Mouse (Mus musculus) embryo, embryonic 9.5 days (tissue): ENCODE measurements around the gene Hmx2.

Experiments used
- DNase-seq: peaks from one replicate; pipeline ENCODE4 v3.0.0-alpha.2; 2017; ENCODE audit errors: extremely low spot score

Hmx2 gene

GRCm38 (mm10) chr7:131548473-131548872, at the start of gene Hmx2:
Gene Hmx2, plus strand, starts transcription at chr7:131548773.
- no peak for DNase-seq

DNA sequence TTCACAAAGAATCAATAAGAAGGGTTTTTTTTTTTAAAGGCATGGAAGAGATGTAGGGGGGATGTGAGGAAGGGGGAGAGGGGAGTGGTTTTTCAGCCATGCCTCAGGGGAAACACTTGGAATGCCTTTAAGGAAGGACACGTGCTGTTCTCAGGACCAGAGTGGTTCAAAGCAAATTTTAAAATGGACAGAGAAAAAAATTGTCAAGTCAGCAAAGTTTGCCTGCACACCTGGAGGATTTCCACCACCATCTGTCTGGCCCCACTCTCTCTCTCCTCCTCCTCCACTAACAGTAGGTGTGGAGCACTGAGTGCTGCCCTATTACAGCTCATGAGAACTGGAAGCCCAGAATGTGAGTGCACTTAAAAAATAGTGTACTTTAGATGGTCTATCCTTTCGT, 44.8 kb upstream of the Hmx2 start:
- no peak for DNase-seq

GRCm38 (mm10) chr7:131539979-131540378, 8.6 kb upstream of the Hmx2 start:
- DNase-seq, result peak; percentile 84

GRCm38 (mm10) chr7:131541184-131542114, 7.1 kb upstream of the Hmx2 start:
- DNase-seq, result peak; percentile 28

- DNase-seq, result peak; percentile 79
These were observed 6.3 kb upstream of the Hmx2 start, which contains the start of gene Hmx3 for GRCm38 (mm10) chr7:131542115-131542871. Gene Hmx3, plus strand, starts transcription at chr7:131542867.

- DNase-seq, result peak; percentile 56
These were observed 5.5 kb upstream of the Hmx2 start for GRCm38 (mm10) chr7:131542872-131543622.

- peak; percentile 65 for DNase-seq
These were observed 4.7 kb upstream of the Hmx2 start for GRCm38 (mm10) chr7:131543623-131544481.

GRCm38 (mm10) chr7:131544871-131545270, 3.7 kb upstream of the Hmx2 start:
- DNase-seq, result no peak

GRCm38 (mm10) chr7:131545701-131546385, 2.7 kb upstream of the Hmx2 start:
- DNase-seq, result peak; percentile 14

DNA sequence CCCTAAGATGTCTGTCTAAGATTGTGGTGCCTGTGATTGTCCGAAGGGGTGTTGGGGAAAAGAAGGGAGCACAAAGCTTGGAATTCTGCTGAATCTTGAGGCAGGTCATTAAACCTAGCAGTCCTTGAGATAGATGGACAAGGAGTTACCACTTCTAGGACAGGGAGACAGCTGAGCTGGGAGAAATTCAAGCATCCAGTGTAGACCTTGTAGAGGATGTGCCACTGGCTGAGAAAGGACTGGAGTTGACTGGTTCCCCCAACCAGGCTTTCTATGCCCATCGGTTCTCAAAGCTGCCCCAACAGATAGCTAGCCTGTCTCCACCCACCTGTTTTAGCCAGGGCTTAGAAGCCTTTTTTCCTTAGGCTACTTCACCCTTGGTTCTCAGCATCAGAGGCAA, 2.1 kb upstream of the Hmx2 start:
- peak; percentile 27 for DNase-seq

DNA sequence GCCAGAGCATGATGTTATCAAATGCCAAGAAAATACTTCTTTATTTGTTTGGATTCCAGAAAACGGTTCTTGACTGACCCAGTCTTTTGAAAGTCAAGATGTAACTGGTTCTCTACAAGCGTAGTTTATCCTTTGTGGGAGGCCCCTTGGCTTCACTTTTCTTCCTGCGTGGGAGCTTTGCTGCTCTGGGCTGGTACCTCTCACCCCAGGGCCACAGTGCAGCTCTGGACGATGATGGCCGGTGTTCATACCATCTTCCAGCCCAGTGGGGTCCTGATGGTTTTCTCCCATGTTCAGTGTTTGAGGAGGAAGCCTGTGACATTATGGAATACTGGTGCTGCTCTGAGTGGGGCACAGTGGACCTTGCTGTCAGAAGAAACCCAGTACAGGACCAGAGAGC, 1.1 kb upstream of the Hmx2 start:
- peak; percentile 8 for DNase-seq

- no peak for DNase-seq
These were observed 2.9 kb downstream of the Hmx2 start for GRCm38 (mm10) chr7:131551471-131551870.

DNA sequence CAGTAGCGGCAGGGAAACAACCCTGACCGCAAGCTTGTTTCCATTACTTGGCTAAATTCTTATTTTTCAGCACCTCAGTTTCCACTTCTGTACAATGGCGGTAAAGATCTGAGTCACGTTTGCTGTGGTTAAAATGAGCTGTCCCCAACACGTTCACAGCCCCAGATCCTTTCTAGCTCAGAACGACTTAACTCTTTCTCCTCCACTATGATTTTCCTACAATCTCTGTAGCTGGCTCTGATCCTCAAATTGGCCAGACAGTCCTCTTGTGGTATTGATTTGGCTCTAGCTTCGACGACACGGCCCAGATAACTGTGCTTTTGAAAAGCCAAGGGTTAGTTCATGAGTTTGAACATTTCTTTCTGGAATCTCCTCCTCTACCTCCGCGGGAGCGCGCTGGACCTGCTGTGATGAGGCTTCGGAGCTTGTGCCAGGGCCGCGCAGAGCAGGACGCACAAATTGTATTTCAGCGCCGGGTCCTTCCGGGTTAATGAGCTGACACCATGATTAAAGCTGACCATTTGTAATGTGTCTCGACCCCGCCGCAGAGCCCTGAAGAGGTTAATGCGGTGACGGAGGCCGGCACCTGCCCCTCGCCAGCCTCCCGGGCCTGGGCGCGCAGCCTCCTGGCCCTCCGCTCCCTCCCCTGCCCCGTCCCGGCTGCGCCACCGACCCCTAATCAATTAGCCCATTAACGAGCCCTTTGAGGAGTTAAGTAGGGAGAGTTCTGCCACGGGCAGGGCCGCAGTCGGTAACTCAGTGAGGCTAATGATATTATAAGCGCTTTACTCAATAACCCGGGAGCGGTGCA, 3.6 kb downstream of the Hmx2 start:
- no peak for DNase-seq

GRCm38 (mm10) chr7:131552781-131553180, 4.2 kb downstream of the Hmx2 start:
- no peak for DNase-seq

- DNase-seq, result no peak
These were observed 5.2 kb downstream of the Hmx2 start for GRCm38 (mm10) chr7:131553771-131554175.

GRCm38 (mm10) chr7:131554341-131555180, 6.0 kb downstream of the Hmx2 start:
- no peak for DNase-seq

DNA sequence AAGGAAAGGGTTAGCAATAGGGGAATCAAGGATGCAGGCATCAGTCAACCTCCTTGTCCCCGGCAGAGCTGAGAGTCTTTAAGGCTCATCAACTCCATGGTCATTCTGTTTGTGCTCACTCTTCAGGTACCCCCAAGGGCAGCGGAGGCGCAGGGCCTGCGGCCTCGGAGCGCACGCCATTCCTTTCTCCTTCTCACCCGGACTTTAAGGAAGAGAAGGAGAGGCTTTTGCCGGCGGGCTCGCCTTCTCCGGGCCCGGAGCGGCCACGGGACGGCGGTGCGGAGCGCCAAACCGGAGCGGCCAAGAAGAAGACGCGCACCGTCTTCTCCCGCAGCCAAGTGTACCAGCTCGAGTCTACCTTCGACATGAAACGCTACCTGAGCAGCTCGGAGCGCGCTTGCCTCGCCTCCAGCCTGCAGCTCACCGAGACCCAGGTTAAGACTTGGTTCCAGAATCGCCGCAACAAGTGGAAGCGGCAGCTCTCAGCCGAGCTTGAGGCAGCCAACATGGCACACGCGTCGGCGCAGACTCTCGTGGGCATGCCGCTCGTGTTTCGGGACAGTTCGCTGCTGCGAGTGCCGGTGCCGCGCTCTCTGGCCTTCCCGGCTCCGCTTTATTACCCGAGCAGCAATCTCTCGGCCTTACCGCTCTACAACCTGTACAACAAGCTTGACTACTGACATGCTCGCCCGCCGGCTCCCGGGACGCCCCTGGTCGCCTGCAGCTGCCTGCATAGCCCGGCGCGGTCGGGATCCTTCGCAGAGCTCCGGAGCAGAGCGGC, 6.9 kb downstream of the Hmx2 start:
- no peak for DNase-seq

DNA sequence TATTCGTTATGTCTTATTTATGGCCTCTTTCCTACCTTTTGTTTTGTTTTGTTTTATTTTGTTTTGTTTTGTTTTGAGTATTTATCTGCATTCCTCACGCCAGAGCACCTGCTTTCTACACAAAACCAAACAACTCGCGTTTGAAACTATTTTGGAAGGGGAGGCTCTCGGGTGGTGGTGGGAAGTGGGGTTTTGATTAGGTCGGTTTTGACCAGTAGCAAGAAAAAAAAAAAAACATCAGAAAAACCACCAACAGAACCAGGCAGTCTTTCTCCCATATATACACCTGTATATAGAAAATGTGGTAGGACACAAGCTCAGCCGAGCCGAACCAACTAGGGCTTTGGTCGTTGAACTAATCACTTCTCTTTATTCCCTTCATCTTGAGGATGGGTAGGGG, 7.5 kb downstream of the Hmx2 start:
- no peak for DNase-seq
